Mouse (Mus musculus): Measurements from ENCODE around the gene Cyp1a1.
"Not testable (repeated sequence)": the region's sequence is repeated elsewhere in the genome, so short reads cannot be mapped to it uniquely, and the experiment has no call there.

Cyp1a1 gene

DNA sequence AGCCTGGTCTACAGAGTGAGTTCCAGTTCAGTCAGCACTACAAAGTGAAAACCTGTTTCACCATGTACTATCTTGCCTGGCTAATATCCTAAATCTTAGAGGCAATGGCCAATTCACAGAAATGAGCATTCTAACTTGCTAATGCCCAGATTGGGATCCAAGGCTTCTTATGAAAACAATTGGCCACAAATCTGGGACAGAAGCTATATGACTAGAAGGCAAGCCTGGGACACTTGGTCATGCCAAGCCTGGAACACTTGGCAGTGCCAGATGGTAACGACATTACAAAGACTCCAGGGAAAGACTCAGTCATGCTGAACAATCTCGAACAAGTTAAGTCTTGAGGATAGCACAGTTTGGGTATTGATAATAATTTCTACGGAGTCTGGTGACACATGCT lies 18.8 kb downstream of the Cyp1a1 start:
- DNase-seq: no peak

DNA sequence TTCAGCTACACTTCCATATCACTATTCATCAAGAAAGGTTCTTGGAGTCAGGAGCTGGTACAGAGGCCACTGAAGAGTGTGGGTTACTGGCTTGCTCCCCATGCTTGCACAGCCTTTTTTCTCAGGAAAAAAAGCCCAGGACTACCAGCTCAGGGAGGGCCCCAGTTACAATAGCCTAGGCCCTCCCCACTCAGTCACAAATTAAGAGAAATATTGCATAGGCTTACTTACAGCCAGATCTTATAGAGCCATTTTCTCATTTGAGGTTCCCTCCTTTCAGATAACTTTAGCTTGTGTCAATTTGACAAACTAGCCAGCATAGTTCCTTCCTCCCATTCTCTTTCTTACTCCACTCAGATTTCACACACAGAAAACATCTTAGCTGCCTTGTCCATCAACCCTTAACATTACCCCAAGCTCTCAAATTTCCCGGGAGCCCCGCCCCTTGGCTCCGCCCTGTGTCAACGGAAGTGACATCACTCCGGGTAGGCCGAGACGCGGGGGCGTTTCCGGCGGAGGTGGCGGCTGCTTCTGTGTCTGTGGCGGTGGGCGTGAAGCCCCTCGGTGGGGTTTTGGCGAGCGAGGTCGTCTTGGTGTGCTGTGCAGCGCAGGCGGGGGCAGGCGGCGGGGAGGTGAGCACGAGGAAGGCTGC lies 20.5 kb downstream of the Cyp1a1 start, which contains the start of gene Edc3:
Edc3 (plus strand) TSS at position 473 of the 652 bp plus-strand sequence.
- DNase-seq: peak; percentile 93

DNA sequence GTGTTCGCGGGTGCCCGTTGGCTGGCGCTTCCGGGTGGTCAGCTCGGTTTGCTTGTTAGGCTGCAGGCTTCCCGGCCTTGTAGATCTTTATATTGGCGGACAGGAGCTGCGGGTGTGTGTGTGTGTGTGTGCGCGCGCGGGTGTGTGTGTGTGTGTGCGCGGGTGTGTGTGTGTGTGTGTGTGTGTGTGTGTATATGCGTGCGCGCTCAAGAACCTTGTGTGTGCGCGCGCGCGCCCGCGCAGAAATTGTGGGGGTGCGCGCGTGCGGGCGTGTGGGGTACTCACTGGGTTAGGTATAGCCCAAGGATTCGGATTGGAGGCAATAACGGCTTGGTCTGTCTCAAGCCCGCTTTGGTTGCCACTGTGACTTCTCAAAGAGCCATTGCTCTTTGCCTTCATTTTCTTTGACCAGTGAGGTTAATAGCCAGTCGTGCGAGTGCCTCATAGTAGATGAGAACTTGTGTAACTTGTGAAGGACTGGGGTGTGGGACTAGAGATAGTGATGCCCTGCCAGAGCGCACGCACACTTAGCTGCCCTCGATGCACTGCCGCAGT lies 21.1 kb downstream of the Cyp1a1 start:
- DNase-seq: peak; percentile 59

DNA sequence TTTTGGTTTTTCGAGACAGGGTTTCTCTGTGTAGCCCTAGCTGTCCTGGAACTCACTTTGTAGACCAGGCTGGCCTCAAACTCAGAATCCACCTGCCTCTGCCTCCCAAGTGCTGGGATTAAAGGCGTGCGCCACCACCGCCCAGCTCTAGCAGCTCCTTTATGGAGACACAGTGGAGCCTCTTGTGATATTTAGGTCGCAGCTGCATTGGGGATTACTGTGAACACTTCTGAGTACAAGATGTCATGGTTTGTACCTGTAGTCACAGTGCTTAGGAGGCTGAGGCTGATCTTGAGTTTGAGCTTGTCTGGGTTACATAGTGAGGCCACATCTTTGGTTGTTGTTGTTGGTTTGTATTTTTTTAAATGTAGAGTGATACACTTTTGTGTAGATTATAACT lies 22.5 kb downstream of the Cyp1a1 start:
- DNase-seq: not testable (repeated sequence)

DNA sequence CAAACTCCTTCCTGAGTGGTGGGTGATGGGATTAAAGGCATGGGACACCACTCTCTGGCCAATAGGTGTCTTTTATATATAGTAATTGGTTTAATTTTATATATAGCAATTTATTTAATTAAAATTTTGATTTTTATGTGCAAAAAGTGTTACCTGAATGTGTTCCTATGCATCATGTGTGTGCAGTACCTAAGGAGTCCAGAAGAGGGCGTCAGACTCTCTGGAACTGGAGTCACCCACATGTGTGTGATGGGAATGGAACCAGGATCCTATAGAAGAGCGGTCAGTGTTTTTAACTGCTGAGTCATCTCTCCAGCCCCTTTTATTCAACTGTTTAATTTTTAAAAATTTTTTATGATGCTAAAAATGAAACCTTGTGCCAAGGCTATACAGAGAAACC lies 24.5 kb downstream of the Cyp1a1 start:
- no peak for DNase-seq

DNA sequence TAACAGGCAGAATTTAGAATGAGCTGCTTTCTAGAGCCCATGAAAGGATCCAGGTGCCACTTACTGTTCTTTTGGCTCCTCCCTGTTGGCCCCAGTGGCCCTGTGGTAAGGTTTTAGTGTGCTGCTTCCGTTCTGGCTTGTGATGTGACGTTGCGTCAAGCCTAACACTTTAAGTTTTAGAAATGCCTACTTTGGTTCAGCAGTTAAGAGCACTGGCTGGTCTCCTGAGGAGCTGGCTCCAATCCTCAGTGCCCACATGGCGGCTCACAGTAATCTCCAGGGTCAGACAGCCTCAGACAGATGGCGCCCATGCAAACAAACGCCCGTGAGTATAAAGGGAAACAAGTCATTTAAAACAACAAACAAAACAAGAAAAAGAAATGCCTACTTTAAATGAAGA lies 30.7 kb downstream of the Cyp1a1 start:
- DNase-seq: no peak

DNA sequence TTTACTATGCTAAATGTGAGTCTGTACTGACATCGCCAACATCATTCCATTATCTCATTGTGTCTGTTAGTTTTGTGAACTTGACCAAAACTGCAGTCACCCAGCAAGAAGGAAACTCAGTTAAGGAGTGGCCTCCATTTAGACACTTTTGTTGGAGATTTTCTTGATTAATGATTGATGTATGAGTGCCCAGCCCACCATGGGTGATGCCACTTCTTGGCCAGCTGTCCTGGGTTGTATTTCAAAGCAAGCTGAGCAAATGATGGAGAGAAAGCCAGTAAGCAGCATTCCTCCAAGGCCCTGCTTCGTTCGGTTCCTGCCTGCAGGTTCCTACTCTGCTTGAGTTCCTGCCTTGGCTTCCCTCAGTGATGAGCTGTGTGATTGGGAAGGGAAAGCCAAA lies 33.0 kb downstream of the Cyp1a1 start:
- no peak for DNase-seq

DNA sequence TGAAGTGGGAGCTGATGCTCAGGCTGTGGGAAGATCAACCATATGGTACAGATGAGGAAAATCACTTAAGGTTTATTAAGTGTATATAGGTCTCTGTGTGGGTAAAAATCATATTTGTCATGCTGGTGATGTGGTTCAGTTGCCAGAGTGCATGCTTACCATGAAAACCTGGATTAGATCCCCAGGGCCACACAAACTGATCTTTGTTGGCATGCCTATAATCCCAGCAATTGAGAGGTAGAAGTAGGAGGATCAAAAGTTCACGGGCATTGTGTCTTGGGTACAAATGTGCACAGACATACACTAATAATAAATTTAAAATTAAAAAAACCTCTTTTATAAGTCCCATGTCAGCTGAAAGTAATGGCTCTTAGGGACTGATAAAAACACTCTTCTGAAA lies 34.6 kb downstream of the Cyp1a1 start:
- no peak for DNase-seq

DNA sequence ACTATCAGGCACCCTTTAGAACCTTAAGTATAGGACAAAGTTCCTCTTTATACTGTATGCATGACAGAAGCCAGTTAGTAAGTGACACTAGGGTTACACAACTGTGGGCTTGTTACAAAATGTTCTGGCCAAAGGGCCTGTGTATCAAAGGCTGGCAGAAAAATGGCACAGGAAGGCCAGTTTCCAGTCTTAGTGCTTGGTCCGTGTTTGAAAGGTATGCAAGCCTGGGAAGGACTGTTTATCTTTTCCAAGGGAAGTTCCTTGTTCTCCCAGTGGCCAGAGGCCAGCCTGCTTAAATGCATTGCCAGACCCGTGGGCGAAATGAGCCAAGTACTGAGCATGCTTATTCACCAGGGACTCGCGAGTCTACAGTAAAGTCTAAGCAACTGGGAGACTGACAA lies 35.6 kb downstream of the Cyp1a1 start:
- DNase-seq: peak; percentile 74

DNA sequence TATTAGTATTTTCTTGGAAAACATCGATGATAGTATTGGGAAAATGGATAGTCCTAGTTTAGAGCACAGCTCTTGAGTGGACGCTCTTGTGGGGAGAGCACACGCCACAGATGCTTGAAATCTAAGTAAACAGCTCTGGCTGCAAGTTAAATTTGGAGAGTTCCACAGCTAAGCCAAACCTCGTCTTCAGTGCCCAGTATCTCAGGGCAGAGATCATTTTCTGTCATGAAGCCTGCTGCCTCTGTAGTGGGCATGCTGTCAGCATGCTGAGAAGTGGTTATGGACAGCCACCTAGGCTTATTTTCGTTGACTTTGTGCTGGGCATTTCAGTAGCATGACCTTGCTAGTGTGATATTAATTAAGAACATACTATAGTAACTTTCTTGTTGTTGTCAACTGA lies 36.1 kb downstream of the Cyp1a1 start:
- no peak for DNase-seq

DNA sequence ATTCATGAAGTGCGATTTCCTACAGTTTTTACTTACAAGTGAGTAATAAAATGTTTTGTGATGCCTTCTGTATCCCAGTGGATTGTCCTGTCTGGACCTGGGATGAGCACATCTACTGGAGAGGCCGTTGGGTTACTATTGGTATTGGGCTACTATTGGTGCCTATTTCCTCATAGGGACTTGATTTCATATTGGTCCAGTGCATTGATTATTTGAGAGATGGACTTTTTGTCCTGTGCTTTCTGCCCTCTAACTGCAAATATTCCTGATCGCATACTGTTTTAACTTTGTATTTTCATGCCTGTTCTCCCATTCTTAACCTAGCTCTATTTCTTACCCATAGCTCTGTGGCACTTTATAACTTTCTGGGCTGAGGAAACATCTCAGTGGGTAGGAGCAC lies 37.0 kb downstream of the Cyp1a1 start:
- no peak for DNase-seq

DNA sequence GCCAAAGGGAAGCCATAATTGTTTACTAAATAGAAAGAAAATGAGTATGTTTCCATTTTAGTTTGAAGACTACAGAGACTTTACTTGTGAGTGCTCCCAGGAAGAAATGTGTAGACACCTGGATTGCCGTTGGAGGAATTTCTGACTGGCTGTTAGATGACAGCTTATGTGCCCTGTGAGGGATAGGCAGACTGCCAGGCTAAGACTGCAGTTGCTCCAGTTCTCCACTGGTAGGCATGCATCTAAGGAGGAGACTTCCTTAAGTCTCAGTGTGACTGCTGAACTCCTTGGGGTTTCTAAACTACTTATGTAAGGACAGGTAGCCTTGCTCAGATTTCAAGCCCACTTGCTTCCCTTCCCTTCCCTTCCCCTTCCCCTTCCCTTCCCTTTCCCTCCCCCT lies 40.6 kb downstream of the Cyp1a1 start:
- DNase-seq: no peak

DNA sequence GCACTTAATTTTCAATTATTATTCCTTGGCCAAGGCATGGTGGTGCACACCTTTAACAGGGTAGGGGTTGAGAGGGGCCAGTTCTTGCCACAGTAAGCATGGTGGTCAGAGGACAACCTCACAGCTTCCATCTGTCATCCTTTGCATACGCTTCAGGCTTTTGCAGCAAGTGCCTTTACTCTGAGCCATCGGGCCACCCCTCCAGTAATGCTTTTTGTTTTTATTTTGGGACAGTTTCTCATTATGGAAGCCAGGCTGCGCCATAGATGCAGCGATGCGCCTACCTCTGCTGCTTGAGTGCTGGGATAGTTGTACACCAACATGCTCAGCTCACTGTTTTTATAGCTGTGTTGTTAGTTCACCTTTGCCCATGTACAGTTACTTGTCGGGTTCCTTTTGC lies 45.9 kb downstream of the Cyp1a1 start:
- no peak for DNase-seq

DNA sequence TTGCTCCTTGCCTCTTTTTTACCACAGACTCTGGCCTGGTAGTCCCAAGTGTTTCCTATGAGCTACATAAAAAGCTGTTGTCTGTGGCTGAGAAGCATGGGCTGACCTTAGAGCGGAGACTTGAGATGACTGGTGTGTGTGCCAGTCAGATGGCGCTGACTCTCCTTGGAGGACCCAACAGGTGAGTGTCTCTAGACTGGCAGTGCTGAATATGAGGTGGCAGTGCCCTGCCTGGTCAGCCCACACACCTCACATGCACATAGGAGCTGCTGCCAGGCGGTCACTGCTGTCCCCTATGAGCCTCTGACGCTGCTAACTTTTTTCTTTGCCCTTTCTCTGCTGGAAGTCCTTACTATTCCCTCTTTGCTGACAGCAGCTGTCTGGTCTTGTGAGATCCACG lies 52.1 kb downstream of the Cyp1a1 start:
- no peak for DNase-seq

DNA sequence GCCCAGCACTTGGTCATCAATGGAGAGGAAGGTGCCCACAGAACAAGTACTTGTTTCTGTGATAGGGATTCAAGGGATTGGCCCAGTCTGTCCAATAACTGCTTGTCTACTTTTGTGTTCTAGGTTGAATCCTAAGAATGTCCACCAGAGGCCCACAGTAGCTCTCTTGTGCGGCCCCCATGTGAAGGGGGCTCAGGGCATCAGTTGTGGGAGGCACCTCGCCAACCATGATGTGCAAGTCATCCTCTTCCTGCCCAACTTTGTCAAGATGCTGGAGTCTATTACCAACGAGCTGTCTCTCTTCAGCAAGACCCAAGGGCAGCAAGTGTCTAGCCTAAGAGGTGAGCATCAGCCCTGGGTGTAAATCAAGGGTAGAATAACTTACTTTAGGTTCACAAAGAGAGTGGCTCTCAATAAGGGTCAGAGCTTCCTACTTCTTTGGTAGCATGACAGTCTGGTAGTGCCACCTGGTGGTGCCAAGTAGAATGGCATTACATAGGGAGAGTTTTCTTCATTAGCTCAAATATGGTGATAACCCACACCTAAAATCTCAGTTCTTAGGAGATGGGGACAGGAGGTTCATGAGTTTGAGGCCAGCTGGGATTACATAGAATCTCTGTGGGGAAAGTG lies 56.8 kb downstream of the Cyp1a1 start:
- DNase-seq: peak; percentile 64

DNA sequence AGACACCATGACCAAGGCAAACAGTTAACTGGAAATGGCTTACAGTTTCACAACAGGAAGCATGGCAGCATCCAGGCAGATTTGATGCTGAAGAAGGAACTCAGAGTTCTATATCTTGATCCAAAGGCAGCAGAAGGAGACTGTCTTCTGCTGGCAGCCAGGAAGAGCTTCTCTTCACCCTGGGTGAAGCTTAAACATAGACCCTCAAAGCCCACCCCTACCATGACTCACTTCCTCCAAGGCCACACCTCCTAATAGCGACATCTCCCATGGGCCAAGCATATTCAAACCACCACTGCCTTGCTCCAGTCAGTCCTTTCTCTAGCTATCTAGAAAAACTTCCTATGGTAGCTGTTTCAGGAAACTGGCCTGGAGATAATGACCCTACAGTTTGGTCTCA lies 59.3 kb downstream of the Cyp1a1 start:
- DNase-seq: no peak

DNA sequence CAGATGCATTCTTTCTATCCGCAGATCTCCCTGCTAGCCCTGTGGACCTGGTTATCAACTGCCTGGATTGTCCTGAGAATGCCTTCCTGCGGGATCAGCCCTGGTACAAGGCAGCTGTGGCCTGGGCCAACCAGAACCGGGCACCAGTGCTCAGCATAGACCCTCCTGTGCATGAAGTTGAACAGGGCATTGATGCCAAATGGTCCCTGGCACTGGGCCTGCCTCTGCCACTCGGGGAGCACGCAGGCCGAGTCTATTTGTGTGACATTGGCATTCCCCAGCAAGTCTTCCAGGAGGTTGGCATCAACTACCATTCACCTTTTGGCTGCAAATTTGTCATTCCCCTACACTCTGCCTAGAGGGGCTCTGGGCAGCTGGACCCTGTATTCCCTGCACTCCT lies 60.4 kb downstream of the Cyp1a1 start:
- no peak for DNase-seq

DNA sequence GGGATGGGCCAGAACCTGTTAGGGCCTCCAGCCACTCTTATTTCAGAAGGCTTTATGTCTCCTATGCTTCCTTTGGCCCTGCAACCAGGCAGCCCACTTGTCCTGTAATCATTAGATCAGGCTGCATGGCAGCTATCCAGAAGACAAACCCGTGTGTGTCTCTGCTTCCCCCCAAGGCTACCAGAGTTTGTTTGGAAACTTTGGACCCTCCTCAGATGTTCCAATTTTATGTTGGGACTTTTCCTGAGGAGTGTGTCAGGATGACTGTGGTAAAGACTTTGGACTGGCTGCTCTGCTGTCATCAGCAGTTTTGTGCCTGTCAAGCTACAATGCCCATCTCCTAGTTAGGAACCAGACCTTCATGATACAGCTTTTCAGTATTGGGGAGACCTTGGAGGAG lies 61.1 kb downstream of the Cyp1a1 start:
- DNase-seq: peak; percentile 75

DNA sequence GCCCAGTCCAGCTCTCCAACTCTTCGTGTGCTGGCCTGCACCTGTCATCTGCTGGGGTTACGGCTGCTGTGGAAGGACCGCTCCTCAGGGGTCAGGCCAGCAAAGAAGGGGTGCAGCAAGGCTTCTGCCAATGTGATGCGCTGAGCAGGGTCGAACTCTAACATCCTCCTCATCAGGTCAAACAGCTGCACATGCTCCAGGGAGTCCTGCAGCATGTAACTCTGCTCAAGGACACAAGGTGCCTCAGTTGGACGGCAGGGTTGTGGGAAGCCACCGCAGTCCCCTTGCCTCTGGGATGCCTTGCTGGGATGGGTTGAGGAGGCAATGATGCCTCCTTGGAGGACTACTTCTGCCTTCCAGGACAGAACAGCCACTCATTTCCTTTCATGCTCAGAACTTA lies 63.2 kb downstream of the Cyp1a1 start:
- DNase-seq: no peak

All from kidney, postnatal 14 days (tissue).